Mouse (Mus musculus) testis, postnatal 10 days (tissue): ENCODE data around the gene Hc.

Source experiments
- DNase-seq: peaks from one replicate; pipeline ENCODE4 v3.0.0; 2021; ENCODE audit warnings: low spot score

Hc gene

DNA sequence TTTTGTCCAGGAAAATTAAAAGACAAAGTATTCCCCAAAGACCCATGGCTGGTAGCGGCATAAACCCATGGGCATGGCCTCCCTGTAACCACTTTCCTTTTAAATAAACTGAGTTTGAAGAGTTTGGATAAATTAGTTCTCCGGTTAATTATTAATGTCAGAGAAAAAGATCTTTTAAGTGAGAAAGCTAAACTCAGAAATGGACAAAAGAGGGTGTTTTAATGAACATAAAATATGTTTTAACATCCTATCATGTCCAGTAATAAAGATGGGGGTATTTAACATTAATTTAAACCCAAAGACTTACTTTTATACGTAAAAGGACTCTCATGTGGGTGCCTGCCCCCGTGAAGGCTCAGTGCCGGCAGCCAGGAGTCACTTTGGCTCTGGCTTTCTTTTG is at the start of gene Hc:
Hc (minus strand) TSS at position 101 of the 400 bp plus-strand sequence.
- no peak for DNase-seq

DNA sequence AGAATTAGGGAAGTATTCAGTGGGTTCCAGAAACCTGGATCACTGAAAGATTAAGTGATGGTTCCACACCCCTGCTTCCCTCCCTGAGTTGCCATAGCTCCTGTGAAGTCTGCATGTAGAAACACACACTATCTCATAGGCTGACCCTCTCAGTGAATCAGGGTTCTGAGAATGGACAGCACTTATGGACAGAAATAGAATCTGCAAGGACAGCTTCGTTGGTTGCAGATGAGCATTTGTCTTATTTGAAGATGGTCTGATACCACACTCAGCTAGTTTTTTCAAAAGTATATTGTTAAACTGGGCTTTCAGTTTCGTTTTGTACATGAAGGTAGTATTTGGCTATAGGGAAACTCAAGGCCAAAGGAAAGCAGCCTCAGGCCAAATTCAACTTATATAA is 49.3 kb upstream of the Hc start:
- DNase-seq, result no peak

DNA sequence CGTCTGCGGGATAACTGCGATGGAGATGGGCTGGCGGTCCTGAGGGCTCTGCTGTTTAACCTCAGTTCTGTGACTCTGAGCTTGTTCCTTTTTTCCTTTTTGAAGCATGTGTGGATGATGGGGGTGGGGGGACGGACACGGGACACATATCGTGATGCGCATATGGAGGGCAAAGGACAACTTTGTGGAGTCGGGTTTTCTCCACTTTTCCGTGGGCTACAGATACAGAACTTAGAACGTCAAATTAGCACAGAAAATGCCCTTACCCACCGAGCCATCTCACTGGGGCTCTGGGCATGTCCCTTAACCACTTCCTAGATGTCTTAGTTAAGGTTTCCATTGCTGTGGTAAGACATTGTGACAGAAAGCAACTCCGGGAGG is 48.7 kb upstream of the Hc start:
- DNase-seq, result no peak

DNA sequence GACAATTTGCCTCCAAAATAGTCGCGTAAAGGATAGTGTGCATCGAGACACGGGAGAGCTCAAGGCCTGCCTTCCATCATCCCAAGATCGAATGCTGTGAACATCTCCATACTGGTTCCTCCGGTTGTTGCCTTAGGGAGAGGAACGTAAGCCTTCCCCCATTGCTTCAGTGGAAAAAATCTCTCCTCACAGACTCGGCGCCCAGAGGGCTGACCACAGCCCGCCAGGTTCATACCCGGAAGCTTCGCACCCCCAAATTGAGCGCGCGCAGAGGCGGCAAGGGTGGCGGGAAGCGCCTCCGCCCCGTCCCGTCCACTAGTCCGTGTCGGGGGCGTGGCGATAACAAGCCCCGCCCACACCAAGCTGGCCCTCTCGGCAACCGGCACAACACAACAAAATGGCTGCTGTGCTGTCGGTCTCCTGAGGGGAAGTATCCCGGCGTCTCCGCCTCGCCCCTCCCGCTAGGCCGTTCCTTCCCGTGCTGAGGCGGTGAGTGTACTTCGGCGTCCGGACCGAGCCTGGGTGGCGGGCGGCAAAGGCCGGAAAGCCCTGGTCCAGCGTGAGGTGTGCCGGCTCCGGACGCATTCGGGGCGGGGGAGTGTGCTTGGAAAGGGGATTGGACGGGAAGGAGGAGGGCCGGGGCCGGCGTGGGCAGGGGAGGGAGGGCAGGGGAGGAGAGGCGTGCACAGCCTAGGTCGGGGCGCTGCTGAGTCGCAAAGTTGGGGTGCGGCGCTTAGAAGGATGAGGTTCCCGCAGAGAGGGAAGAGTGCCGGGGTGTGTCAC is 48.1 kb upstream of the Hc start, which contains the start of gene Cntrl:
Cntrl (plus strand) TSS at position 352 of the 783 bp plus-strand sequence.
- DNase-seq, result peak; percentile 98

DNA sequence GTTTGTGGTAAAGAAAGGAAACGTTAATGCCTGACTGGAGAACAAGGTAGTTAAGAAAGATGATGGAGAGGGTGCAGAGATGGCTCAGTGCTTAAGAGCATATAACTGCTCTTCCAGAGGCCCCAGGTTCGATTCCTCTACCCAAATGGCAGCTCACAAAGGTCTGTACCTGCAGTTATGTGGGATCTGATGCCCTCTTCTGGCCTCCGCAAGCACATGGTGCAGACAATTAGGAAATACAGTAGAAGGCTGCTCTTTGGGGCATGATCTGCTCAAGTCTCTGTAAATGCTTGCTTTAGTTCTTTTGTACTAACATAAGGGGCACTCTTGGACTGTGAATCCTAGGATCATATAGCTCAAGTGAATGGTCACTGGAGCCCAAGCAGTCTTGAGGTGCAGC is 47.5 kb upstream of the Hc start:
- peak; percentile 48 for DNase-seq

DNA sequence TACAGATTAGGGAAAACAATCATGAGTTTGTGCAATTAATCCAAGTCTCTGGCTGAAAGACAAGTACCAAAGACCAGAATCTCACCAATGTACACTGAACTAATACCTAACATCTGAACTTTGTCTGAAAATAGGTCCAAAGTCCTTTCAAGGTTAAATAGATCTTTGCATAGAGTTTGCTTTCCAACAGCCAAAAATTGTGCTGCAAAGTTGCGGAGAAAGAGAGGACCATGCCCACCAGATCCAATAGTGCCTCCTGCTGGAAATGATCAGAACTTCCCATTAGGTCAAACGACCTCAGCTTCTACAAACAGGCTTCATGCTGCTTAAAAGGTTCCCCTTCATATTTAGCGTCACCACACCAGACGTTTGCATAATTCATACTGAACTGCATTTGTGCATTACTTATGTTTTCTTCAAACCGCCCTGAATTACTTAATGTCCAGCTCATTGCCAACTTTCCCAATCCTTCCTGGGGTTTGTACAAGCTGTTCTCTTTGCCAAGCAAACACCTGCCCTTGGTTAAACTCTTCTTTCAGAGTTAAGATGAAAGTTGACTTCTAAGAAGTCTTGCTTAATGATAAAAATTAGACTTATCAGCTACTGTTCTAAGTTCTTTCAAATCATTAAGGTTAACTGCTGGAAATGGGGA is 46.9 kb upstream of the Hc start:
- peak; percentile 48 for DNase-seq

DNA sequence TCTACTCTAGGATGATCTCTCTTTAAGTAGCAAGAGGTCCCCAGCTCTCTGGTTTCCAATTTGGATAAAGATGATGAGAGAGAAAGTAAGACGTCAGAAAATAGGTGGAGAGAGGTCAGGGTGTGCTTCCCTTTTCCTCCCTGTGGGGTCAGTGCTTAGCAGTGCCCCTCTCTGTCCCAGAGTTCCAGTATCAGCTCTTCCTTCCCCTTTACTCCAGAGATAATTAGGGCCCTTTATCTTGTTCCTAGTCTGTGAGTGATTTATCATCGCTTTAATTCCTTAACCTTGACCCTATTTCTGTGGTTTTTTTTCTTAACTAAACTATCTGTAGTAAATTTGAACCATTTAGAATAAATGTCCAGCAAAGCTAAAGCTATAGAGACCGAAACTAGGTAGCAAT is 43.6 kb upstream of the Hc start:
- DNase-seq, result no peak

DNA sequence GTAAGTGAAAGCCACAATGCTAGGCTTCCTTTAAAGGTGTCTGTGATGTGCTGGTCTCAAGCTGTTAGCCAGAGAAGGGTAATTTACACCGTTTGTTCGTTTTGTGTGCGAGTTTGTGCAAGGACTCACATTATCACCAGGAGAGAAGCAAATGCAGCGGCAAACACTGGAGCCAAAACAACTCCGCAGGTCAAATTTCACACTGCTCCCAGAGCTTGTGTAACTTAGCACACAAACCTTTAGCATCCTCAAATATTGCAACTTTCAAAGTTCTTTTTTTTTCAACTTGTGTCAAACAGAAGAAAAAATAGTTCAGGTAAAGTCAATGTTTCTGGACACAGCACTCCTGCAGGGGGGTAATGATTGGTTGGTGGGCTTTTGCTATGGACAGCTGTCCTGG is 42.3 kb upstream of the Hc start:
- DNase-seq, result no peak

DNA sequence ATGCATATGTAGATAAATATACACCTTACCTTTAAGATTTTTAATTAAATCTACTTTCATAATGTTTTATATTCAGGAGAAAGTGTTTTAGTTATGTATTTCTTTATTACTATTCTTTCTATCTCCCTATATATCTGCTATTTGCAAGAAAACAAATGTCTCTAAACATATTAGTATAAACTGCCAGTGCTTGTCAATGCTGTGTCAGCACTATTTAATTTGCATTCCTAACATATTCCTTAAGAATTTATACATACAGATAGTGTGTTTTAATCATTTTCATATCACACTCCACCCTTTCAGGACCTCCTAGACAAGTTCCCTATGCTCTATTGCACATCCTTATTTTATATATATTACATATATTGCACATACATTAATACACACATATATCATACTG is 41.5 kb upstream of the Hc start:
- no peak for DNase-seq

DNA sequence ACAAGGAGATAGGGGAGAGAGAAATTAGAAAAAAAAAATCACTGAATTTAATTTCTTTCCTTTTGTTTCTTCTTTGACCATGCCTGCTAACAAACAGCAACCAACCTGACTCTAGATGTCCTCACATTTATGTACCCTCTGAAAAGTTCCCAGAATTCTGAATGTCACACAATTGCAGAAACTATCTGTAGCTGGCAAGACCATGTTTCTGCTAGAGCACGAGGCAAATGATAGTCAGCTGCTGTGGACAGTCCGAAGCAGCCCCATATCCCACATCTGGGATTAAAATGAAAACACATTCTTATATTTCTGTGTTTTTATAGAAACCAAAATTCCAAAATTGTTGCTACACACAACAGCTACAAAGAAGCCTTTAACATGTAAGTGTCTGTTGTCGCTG is 40.2 kb upstream of the Hc start, which contains the start of gene AI182371:
AI182371 (minus strand) TSS at position 101 of the 400 bp plus-strand sequence.
- DNase-seq, result no peak

DNA sequence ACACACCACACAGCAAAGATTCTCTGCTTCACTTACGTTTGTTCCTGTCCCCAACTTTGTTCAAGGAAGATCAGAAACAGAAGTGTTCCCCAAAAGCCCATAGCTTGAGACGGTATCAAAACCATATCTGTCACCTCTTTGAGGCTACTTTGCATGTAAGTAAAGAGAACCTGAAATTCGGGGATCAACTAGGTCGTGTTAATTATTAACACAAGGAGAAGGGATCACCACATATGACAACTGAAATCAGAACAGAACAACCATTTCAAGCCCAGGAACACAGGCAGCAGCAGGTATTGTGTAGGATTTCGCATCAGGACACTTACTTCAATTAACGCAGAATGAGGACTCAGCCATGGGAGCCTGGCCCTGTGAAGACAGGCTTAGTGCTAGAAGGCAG is 39.3 kb upstream of the Hc start:
- no peak for DNase-seq

DNA sequence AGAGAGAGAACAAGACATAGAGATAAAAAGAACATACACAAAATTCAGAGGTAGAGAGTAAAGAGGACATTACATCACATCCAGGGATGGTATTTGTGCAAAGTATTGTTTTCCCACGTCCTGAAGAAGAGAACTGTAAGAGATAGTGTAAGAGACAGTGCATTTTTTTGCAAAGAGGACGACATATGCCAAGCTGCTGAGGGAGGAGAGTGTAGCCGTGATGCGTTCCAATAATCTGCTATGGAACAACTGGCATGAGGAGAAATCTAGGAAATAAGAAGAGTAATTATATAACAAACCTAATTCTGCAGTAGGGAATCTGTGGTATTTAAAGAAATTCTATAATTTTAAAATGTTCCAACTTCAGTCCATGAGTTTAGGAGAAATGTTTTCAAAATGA is 26.2 kb upstream of the Hc start:
- DNase-seq, result no peak

DNA sequence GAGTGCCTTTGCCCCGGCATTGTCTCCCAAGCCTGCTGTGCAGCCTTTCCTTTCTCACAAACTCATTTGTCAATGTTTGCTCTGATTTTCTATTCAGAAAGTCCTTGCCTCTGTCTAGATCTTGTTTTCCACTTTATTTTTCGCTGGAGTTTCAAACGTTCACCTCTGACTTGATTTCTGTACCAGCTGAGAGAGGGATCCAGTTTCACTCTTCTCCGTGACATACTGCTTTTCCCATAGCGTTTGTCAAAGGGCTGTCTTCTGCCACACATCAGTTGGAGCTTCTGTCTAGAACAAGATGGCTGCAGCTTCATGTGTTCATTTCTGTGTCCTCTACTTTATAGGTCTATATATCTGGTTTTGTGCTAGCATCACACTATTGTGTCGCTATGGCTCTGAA is 17.9 kb upstream of the Hc start:
- no peak for DNase-seq

DNA sequence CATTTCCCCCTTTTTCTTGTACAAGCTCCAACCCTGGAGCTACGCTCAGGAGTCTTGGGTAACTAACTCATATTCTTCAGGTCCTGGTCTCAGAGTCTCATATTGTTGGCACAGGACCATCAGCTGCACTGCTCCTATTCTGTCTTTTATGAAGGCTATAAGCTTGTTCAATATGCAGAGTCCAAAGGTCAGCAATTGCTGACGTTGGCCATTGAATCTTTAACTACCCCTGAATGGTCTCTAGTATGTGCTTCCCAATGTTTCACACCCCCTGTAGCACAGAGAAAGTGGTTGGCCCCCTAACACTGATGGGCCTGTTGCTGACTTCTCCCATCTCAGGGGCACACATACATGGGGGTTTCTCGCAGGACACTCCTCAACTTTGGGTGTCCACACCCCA is 13.1 kb upstream of the Hc start:
- DNase-seq, result no peak

DNA sequence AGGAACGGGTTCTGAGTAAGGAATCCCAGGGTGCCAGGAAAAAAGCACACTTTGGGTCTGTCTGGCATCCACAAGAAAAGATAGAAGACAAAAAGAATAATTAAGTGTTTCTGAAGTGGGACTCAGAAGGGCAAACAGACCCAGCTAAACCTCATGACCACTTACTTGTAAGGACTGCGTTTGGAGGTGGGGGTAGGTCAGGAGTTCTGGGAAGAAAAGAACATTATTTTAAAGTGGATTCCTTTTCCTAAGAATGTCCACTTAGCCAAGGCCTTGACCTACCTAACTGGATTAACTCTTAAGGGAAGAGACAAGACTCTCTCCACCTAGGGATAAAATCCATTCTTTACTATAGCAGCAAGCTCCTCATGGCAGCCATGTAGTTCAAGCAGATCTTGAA is 11.3 kb upstream of the Hc start:
- DNase-seq, result no peak

DNA sequence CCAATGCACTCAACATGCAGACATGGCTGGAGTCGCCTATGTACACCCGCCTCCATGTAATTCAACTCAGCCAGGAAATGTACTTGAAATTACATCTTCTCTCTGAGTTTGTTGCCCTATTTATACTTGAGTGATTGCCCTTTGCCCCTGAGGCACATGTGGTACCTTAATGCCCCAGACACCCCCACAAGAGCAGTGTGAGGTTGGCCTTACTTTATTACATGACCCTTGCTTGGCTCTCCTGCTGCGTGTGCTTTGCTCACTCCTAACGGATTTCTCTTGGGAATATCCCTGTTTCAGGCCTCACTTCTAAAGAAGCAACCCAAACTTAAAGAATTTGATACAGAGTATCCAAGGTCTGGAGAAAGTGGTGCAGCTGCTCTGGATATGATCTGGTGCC is 9.0 kb upstream of the Hc start:
- DNase-seq, result no peak

DNA sequence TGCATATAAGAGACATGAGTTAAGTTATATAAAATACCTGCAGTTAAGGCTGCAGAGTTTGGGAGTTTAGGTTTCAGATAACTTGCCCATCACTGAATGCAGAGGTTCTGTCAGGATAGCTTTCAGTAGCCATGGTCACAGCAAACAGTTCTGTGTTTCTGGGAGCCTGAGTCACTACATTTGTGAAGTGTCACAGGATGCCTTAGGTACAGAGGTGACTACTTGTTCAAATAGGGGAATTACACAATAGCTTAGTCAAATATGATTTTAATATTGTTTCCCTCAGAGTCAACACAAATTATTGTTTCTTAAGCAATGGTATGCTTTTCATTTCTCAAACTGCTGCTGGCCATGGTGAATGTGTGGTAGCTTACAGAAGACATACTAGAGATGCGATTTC is 7.9 kb upstream of the Hc start:
- no peak for DNase-seq

DNA sequence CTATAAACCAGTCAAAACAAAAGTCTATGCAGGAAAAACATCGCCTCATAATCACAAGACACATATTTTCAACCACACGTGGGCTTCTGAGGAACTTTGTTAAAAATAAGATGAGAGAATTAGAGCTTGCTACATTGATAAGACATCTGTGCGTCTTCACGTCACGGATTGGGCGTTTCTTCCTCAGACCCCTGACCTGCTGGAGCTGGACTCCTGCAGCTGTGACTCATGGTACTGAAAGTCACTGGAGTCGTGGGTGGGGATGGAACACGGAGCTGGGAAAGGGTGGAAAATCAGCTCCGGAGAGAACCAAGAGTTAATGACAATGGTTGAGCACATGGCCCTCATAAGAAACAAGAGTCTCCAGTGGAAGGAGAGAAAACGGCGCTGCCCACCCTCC is 5.9 kb upstream of the Hc start:
- no peak for DNase-seq

DNA sequence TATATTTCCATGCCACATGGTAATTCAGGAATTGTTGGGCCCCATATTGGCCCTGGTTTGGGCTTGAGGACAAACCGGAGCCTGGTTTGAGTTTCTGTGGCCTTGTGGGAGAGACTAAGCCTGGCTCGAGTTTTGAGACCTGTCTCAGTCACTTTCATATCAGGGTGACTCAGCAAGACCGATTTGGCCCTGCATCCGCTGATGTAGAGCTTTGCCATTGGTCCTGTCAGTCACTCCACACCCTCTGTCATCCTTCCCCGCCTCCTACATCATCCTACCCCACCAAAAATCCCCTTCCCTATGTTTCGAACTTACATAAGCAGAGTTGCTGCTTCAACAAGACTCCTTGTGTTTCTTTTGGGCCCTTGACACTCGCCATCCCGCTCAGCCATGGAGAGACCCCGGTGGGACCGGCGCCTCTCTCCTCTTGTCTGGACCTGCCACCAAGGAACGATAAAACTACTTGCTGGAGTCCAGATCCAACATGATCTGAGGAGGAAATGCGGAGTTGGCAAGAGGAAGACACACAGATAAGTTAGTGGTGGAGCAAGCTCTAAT is 5.4 kb upstream of the Hc start:
- DNase-seq, result no peak

DNA sequence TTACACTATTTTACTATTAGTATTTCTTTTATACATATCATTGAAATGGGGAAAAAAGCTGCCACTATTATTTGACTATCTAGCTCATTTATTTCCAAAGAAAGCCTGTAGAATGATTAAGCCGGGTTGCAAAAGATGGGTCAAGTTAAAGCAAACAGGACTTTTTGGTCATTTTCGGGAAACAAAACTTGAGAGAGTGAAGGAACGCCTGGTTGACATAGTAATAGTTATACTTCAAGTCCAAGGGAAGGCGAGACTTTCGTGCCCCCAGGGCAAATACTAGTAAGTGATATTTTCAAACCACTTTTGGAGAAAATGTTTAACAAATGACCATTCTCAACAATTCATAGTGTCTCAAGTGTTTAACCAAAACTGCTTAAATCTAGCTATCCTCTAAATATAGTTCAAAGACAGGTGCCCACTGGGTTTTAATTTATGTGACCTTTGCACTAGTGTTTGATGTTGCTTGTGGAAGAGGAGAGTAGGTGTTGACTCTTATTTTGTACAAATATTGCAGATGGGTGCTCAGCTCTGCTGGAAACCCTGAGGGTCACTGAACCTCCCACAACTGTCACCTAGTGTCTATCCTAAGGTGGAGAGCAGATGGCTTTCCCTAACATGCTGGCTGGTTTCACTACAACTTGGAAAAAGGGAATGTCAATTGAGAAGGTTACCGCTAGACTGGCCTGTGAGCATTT is 2.2 kb upstream of the Hc start:
- DNase-seq, result no peak

DNA sequence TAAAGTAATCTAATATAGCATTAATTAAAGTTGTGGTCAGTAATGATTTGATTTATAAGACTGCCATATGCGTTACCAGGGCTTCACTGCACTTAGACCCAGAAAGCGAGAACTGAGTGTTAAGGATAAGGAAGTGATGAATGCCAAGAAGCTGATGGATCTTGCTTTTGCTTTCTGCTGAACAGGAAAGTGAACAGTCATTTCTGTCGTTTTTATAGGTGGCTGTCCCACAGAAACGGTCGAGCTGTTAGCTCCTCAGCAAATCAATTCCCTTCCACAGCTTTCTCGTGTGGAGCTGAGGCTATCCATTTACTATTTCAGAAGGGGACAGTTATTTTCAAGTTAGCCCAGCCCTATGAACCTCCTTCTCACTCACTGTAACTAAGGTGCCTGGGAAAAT is 341 bp downstream of the Hc start:
- no peak for DNase-seq

DNA sequence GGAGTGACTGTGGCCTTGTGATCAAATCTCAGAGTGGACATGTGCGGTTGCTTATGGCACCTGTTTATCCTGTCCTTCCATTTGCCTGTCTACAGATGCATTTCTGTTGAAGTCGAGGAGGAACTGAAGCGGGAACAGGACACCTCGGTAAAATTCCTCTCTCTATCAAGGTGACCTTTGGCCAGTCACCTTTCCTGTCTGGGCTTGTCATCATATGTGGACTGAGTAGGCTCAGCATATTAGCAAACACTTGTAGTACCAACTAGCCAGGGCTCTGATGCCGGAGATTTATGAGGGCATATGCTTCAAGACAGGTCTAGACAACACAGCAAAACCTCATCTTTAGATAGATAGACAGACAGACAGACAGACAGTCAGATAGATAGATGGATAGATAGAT is 982 bp downstream of the Hc start:
- DNase-seq, result no peak

DNA sequence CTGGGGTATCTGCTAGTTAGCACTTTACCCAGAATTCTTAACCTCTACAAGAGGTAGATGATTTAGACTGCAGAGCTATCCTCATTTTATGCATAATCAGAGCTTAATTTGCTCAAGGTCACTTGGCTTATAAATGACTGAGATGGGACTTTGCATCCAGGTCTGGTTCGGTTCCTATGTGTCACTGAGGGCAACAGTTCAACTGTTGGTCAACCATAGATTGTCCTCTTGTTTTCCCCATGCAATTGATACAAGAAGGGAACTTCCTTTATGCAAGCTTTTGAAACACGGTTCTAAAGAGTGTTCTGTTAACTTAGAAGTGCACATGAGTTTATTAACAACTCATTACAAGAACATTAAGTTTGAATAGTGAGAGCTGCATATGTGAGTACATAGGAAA is 2.9 kb downstream of the Hc start:
- no peak for DNase-seq
